Mouse (Mus musculus): ENCODE results near the gene Spred2. TPM values are rescaled to one million over a fixed set of nuclear protein-coding genes. Genes with fewer than 3 reads are reported as not detected.

The Spred2 gene
- total RNA-seq (2012; rRNA removed) = 7.8 and 10.8 TPM in 2 replicates
- 10 to 100 TPM; 25.9 to 76.0 TPM for polyA plus RNA-seq (2012; ENCODE audit: insufficient read depth in 1 of 2, insufficient read length in 2 of 2, low read depth in 1 of 2, low replicate concordance in 2 of 2, missing spikeins in 1 of 2)

DNA sequence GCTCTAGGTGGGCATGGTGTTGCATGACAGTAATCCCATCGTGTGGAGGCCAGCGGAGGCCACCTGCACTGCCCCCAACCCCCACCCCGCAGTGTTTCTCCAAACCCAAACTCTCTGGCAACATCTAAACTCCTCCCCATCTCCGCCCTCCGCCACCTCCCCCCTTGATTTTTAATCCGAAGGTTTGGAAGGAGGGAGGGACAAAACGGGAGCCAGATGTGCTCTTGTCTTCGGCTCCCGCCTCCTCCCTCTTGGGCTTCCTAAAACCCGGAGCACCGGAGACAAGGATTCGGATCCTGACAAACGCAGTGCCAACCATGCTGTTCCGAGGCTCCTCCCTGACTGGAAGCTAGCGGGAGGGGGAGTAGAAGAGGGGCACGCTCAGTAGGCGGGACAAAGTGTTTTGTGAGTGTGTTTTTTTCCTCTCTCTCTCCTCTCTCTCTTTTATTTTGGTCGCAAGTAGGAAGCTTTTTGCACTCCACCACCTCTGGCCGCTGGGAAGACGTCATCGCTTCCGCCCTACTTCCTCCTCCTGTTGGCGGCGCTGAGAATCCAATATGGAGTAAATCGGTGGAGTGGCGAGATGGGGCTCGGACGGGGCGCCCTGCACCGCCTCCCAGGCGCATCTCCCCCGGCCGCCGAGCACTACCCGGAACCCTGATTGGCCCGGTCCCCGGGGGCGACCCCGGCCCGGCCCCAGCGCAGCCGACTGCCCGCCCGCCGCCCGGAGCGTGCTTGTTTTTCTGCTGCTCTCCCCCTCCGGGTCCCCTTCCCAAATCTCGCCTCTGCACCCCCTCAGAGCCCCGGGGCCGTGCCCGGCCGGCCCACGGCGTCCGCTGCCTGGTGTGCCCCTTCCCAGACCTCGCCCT lies at the start of gene Spred2:
TSS of gene Spred2 (plus strand) at position 488 of the 869 bp plus-strand sequence.
- DNase-seq (ENCODE audit: low read depth, low spot score) = peak; percentile 98
- peaks cover 52% of the 10 kb centered on the region for H3K79me2 ChIP-seq (ENCODE audit: control insufficient read depth, insufficient read depth, low read length, poor library complexity)
- peak within 1 kb of the TSS; percentile 84 to 96 for H3K4me3 ChIP-seq (ENCODE audit: control insufficient read depth in 1 of 2, insufficient read depth in 1 of 2, low read depth in 2 of 2, low read length in 2 of 2)
- peaks cover 15 to 31% of the 10 kb centered on the region in 2 experiments for H3K4me1 ChIP-seq (ENCODE audit: control insufficient read depth in 1 of 2, insufficient read depth in 2 of 2, low read length in 2 of 2)
- peaks cover 0 to 33% of the 10 kb centered on the region in 2 experiments; a peak in 2 of 4 replicates for H3K36me3 ChIP-seq (ENCODE audit: control insufficient read depth in 1 of 2, insufficient read depth in 2 of 2, low read length in 2 of 2)
- H3K9ac ChIP-seq (ENCODE audit: control insufficient read depth, low read depth, low read length, poor library complexity, severe bottlenecking) = peak within 1 kb of the TSS; percentile 92
- H3K9me3 ChIP-seq (replicated peaks; ENCODE audit: insufficient read depth, low read length) = no peaks in the 10 kb centered on the region
- peak within 1 kb of the TSS; percentile 87 for H3K27ac ChIP-seq (ENCODE audit: control insufficient read depth, low read depth, low read length)
- no peaks in the 10 kb centered on the region for H3K27me3 ChIP-seq (ENCODE audit: control insufficient read depth in 1 of 2, insufficient read depth in 2 of 2, low read length in 2 of 2)
- TF ChIP-seq MAX (IDR thresholded peaks at IDR 0.05; ENCODE audit: low read length) = peak; percentile 71
- TF ChIP-seq NRF1 (IDR thresholded peaks at IDR 0.05; ENCODE audit: insufficient read depth, low read depth, low read length, poor library complexity, severe bottlenecking) = 0 out of 2 replicates have a peak, but pooled peaks have one; percentile 18
- TF ChIP-seq TAL1 (IDR thresholded peaks at IDR 0.05; ENCODE audit: low read length) = no peak
- TF ChIP-seq MYB (IDR thresholded peaks at IDR 0.05; ENCODE audit: low read depth, low read length) = no peak
- no peak for TF ChIP-seq MEF2A (IDR thresholded peaks at IDR 0.05; ENCODE audit: extremely low read depth, insufficient replicate concordance, low read depth, low read length, poor library complexity, severe bottlenecking)
- 0 out of 2 replicates have a peak, but pooled peaks have one; percentile 5 for TF ChIP-seq UBTF (IDR thresholded peaks at IDR 0.05; ENCODE audit: borderline replicate concordance, insufficient read depth, low read depth, low read length)
- peak; percentile 97 for TF ChIP-seq MAZ (IDR thresholded peaks at IDR 0.05; ENCODE audit: low read depth, low read length)
- TF ChIP-seq KAT2A (conservative IDR thresholded peaks at IDR 0.05; ENCODE audit: low read depth, low read length) = no peak; the same call in 1 of the 2 replicates
- 0 out of 2 replicates have a peak, but pooled peaks have one; percentile 28 for TF ChIP-seq POLR2AphosphoS2 (IDR thresholded peaks at IDR 0.05; ENCODE audit: low read length)
- TF ChIP-seq SIN3A (IDR thresholded peaks at IDR 0.05; ENCODE audit: low read length) = peak; percentile 98
- 0 out of 2 replicates have a peak, but pooled peaks have one; percentile 33 for TF ChIP-seq BHLHE40 (IDR thresholded peaks at IDR 0.05; ENCODE audit: borderline replicate concordance, low read depth, low read length)
- 0 out of 2 replicates have a peak, but pooled peaks have one; percentile 26 for TF ChIP-seq GATA1 (IDR thresholded peaks at IDR 0.05; ENCODE audit: low read depth, low read length)
- 0 out of 2 replicates have a peak, but pooled peaks have one; percentile 47 for TF ChIP-seq TCF12 (IDR thresholded peaks at IDR 0.05; ENCODE audit: low read depth, low read length)
- TF ChIP-seq RCOR1 (IDR thresholded peaks at IDR 0.05; ENCODE audit: low read depth, low read length) = peak; percentile 15; the same call in 1 of the 2 replicates
- TF ChIP-seq CHD1 (IDR thresholded peaks at IDR 0.05; ENCODE audit: low read depth, low read length) = no peak
- TF ChIP-seq MXI1 (IDR thresholded peaks at IDR 0.05; ENCODE audit: low read depth, low read length) = peak; percentile 92
- no peak for TF ChIP-seq SMC3 (IDR thresholded peaks at IDR 0.05; ENCODE audit: low read depth, low read length)
- TF ChIP-seq RAD21 (IDR thresholded peaks at IDR 0.05; ENCODE audit: low read depth, low read length) = no peak
- TF ChIP-seq MYC (IDR thresholded peaks at IDR 0.05; ENCODE audit: low read depth, low read length) = peak; percentile 84
- TF ChIP-seq ETS1 (IDR thresholded peaks at IDR 0.05; ENCODE audit: low read depth, low read length) = peak; percentile 86
- no peak for TF ChIP-seq ZC3H11A (IDR thresholded peaks at IDR 0.05; ENCODE audit: low read depth, low read length)
- TF ChIP-seq ELF1 (IDR thresholded peaks at IDR 0.05; ENCODE audit: low read depth, low read length) = peak; percentile 82
- TF ChIP-seq GABPA (IDR thresholded peaks at IDR 0.05; ENCODE audit: low read depth, low read length) = no peak
- TF ChIP-seq ZNF384 (IDR thresholded peaks at IDR 0.05; ENCODE audit: low read depth, low read length) = peak; percentile 81
- 0 out of 2 replicates have a peak, but pooled peaks have one; percentile 45 for TF ChIP-seq ZKSCAN1 (IDR thresholded peaks at IDR 0.05; ENCODE audit: low read depth, low read length)
- 0 out of 2 replicates have a peak, but pooled peaks have one; percentile 42 for TF ChIP-seq ZMIZ1 (IDR thresholded peaks at IDR 0.05; ENCODE audit: low read depth, low read length)
- no peak for TF ChIP-seq MAFK (IDR thresholded peaks at IDR 0.05; ENCODE audit: borderline replicate concordance, low read depth, low read length)
- no peak for TF ChIP-seq POLR2AphosphoS5 (IDR thresholded peaks at IDR 0.05; ENCODE audit: borderline replicate concordance, low read depth, low read length)
- no peak for TF ChIP-seq USF2 (IDR thresholded peaks at IDR 0.05; ENCODE audit: borderline replicate concordance in 1 of 2, insufficient read depth in 1 of 2, low read depth in 1 of 2, low read length in 2 of 2)
- no peak for TF ChIP-seq CTCF (IDR thresholded peaks at IDR 0.05 in 2 of 3, conservative IDR thresholded peaks at IDR 0.05 in 1 of 3; ENCODE audit: control insufficient read depth in 1 of 3, insufficient read depth in 1 of 3, low read depth in 2 of 3, low read length in 3 of 3, poor library complexity in 1 of 3, severe bottlenecking in 1 of 3)
- peak; percentile 55 for TF ChIP-seq CHD2 (IDR thresholded peaks at IDR 0.05; ENCODE audit: low read length)
- TF ChIP-seq JUND (IDR thresholded peaks at IDR 0.05; ENCODE audit: low read depth, low read length) = peak; percentile 94
- TF ChIP-seq NELFE (IDR thresholded peaks at IDR 0.05; ENCODE audit: low read depth, low read length) = peak; percentile 73
